Mouse (Mus musculus) liver, adult 2 months (tissue): Measurements from ENCODE around the gene Vac14.

ENCODE experiments used
- CTCF ChIP-seq: fragments of 200-500 bp; IDR thresholded peaks from 2 replicates; pipeline ENCODE4 v1.5.1; 2011; ENCODE audit warnings: low read depth, low read length, control low read depth
- POLR2A ChIP-seq: fragments of 200-500 bp; IDR thresholded peaks from 2 replicates; pipeline ENCODE4 v1.6.1; 2011; ENCODE audit warnings: low read length, control low read depth; ENCODE audit not compliant: insufficient read depth; ENCODE audit errors: extremely low read depth

DNA sequence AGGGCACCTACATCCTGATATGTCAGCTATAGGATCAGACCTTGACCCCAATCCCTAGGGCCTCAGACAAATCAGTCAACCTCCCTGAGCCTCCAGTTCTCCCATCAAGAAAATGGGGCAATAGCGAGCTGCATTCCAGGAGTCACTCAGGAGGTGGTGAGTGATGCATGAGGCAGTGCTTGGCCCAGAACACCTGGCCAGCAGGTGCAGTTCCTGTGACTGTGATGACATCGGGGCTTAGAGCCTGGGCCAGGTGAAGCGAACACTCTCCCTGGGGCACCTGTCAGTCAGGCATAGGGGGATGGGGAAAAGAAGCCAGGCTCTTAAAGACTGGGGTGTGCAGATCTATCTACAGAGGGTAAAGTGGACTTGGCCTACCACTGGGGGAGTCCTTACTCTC, 106.1 kb downstream of the Vac14 start:
- TF ChIP-seq POLR2A (no peak), CTCF (no peak)
